Mouse (Mus musculus) adipocyte (in vitro differentiated cells): ENCODE results near the gene Gm45837.

ENCODE experiments used
- DNase-seq: peaks from one replicate; pipeline ENCODE4 v3.0.0-alpha.2; 2016; ENCODE audit warnings: low spot score

The Gm45837 gene

DNA sequence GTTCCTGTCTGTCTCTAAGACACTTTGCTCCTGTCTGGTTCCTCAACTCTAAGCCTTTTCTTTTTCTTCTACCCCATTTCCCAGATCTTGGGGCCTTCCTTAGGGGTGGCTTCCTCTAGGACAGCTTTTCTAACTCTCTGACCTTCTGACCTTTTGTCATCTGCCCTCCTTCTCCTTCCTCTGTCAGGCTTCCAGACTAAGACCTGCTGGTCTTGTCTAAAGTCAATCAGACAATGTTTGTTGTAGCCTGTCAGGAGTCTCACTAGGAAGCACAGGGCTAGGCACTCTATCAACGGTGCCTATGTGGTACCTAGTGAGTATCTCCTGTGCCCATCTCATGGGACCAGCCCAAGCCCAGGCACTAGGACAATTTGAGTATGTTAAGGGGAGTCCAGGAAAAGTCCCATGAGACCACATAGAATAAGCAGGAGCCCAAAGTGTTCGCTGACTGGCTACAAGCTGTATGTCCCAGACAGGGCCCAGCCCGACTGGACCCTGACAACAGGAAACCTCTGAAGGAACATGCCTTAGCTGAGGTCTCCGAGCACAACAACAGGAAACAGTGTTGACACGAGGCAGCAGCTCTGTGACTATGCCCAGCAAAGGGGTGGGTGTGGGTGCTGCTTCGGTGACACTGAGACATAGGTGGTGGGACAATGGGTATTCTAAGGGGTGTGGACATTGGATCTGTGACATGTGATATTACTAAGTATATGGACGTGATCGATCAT lies 55.3 kb downstream of the Gm45837 start:
- no peak for DNase-seq

- DNase-seq = peak; percentile 7
Observed at GRCm38 (mm10) chr7:101466581-101467081, 55.9 kb downstream of the Gm45837 start.

GRCm38 (mm10) chr7:101471423-101471822 lies 60.7 kb downstream of the Gm45837 start:
- peak; percentile 16 for DNase-seq

- no peak for DNase-seq
Observed at GRCm38 (mm10) chr7:101471968-101472480, 61.3 kb downstream of the Gm45837 start.

- DNase-seq = peak; percentile 71
Observed at GRCm38 (mm10) chr7:101472598-101473558, 62.2 kb downstream of the Gm45837 start.

- peak; percentile 7 for DNase-seq
Observed at GRCm38 (mm10) chr7:101474399-101474811, 63.7 kb downstream of the Gm45837 start.

DNA sequence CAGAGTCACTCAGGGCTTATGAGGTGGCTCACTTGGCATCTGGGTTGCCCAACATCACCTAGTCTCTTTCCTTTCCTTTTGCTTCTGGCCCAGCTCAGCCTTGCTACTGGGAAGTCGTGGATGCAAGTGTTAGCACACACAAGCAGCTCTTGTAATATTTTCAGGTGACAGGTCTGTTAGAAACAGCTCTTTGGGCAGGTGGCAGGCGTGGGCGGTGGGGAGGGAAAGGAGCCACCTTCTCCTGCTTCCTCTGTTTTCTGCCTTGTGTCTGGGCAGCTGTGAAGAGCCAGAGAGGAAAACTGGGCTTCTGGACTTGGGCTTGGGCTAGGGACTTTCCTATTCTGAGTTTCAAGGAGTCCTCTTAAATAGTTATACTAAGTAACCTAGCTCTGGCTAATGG lies 65.3 kb downstream of the Gm45837 start:
- no peak for DNase-seq

- no peak for DNase-seq
Observed at GRCm38 (mm10) chr7:101476493-101476892, 65.8 kb downstream of the Gm45837 start.

GRCm38 (mm10) chr7:101477200-101477599 lies 66.5 kb downstream of the Gm45837 start:
- DNase-seq = no peak

DNA sequence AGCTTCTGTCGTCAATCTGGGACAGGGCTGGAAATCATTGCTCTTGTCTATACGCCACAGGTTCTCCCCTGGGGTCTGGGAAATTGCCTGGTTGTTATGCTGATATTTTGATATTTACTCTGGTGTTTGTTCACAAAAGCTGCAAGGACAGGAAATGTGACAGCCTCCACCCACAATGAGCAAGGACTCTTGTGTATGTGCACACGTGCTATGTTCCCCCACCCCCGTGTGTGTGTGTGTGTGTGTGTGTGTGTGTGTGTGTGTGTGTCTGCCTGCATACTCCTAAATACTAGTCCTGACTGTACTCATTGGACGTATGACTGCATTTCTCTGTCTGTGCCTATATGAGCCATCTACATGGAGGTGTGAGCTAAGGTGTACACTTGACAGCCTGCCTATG lies 67.4 kb downstream of the Gm45837 start:
- no peak for DNase-seq

DNA sequence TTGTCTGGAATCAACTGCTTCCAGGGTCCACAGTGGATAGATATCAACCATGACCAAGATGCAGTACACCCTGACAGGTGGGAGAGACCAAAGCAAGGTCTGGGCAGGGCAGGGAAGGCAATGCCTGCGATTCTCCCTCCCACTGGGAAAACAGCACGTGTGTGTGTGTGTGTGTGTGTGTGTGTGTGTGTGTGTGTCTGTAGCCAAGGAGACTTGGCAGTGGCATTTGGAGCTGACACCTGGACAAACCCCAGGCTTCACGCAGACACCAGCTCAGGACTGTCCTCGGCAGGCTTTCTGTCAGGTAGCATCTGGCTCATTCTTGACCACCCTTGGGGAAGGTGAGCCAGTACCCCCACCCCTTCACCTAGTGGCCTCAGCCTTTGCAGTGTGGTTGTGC lies 69.2 kb downstream of the Gm45837 start:
- DNase-seq = no peak

- no peak for DNase-seq
Observed at GRCm38 (mm10) chr7:101480671-101481070, 70.0 kb downstream of the Gm45837 start.

DNA sequence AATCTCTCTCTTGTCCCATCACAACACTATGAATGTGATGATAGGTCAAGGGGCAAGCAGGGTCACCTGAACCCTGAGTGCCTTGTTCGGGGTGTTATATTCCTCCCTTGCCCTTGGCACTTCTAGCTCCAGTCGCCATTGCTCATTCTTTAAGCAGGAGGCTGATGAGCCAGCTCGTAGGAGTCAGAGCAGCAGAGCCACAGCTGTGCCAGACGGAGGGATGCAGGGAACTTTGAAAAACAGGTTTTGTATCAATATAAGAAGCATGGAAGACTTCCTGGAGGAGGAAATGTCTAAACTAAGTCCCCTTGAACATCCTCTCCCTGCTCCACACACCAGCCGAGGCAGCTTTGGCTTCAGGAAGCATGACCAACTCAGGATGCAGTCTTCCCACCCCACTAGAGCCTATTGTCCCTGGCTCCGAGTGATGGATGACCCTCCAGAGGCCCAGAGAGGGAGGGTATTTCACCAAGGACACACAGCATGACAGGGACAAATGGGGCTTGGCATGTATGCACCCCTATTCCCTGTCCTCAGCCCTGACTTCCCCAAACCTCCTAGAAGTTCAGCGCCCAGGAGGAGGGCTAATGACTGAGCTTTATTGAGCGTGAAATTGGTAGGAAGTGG lies 71.3 kb downstream of the Gm45837 start:
- DNase-seq = no peak

GRCm38 (mm10) chr7:101482499-101483081 lies 71.9 kb downstream of the Gm45837 start:
- peak; percentile 14 for DNase-seq

GRCm38 (mm10) chr7:101483498-101484115 lies 72.9 kb downstream of the Gm45837 start:
- DNase-seq = peak; percentile 70

- DNase-seq = no peak
Observed at GRCm38 (mm10) chr7:101487102-101487501, 76.4 kb downstream of the Gm45837 start.

GRCm38 (mm10) chr7:101490952-101491351 lies 80.3 kb downstream of the Gm45837 start:
- DNase-seq = no peak

- DNase-seq = no peak
Observed at GRCm38 (mm10) chr7:101498385-101498784, 87.7 kb downstream of the Gm45837 start.

GRCm38 (mm10) chr7:101499251-101499650 lies 88.6 kb downstream of the Gm45837 start:
- DNase-seq = no peak

DNA sequence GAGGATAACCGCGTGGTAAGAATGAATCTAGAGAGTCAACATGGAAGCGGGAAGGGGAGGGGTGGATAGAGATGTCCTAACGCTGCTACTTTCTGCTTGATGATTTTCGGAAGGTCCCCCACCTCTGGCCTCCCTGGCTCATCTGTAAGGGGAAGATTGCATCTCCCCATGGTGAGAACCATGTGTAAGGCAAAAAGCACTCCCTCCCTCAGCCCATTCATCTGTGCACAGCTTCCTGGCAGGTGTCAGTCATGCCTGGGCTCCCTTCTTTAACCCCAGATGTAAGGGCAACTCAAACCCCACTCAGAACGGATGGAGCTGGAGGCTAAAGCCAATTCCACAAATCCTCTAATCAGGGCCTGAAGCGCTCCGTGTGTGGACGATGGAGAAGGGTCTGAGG lies 89.0 kb downstream of the Gm45837 start:
- no peak for DNase-seq

DNA sequence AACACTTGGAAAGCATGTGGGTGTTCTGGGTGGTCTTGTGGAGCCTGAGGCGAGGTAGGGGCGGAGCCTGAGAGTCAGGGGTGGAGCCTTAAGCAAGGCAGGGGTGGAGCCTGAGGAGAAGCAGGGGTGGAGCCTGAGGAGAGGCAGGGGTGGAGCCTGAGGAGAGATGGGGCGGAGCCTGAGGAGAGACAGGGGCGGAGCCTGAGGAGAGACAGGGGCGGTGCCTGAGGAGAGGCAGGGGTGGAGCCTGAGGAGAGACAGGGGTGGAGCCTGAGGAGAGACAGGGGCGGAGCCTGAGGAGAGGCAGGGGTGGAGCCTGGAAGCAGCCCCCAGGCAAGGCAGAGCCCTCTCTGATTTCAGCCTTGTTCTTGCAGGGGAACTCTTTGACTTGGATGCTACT lies 90.5 kb downstream of the Gm45837 start:
- no peak for DNase-seq
